ENCODE assay signal across 25 mouse cellular contexts in genomic region chr11:8232636-8233189, GRCm38 (mm10).
DNase-seq lines count a peak whose midpoint lies in the region; ATAC-seq and TF ChIP-seq lines count a peak whose summit lies in the region.
"Had no signal": no experiment of that assay in that cellular context is flagged by ENCODE, and none has a peak within 500 bp of the region (broad histone marks: within the 10 kb centered on the region; RNA-seq: fewer than 3 reads in every experiment).

No protein-coding gene starts in this region.

- H3K27ac ChIP-seq in forebrain, postnatal 0 days (ENCODE audit: low read depth, low read length), result no peak overlapping the region
- H3K27ac ChIP-seq in forebrain, embryonic 14.5 days (ENCODE audit: low read depth, low read length), result no peak overlapping the region
- H3K27ac ChIP-seq in limb, embryonic 12.5 days, result 0 out of 2 replicates have a peak overlapping the region, but pooled peaks have one; percentile 35
- H3K27ac ChIP-seq in limb, embryonic 10.5 days, result no peak overlapping the region
- H3K27ac ChIP-seq in embryonic facial prominence, embryonic 15.5 days (replicated peaks), result no peak overlapping the region
- H3K27ac ChIP-seq: forebrain, embryonic 12.5 days; hindbrain, embryonic 13.5 days; left cerebral cortex, adult 2 months; liver, embryonic 15.5 days; lung, embryonic 15.5 days; neural tube, embryonic 13.5 days had no signal

- H3K9me3 ChIP-seq in forebrain, postnatal 0 days (ENCODE audit: low read length), result no peaks in the 10 kb centered on the region
- H3K9me3 ChIP-seq in forebrain, embryonic 14.5 days (replicated peaks; ENCODE audit: control insufficient read depth, low read length), result no peaks in the 10 kb centered on the region
- H3K9me3 ChIP-seq in limb, embryonic 12.5 days, result no peaks in the 10 kb centered on the region
- H3K9me3 ChIP-seq in limb, embryonic 10.5 days (replicated peaks), result no peaks in the 10 kb centered on the region
- no peaks in the 10 kb centered on the region for H3K9me3 ChIP-seq in embryonic facial prominence, embryonic 15.5 days (replicated peaks)
- H3K9me3 ChIP-seq: forebrain, embryonic 12.5 days; hindbrain, embryonic 13.5 days; liver, embryonic 15.5 days; lung, embryonic 15.5 days; neural tube, embryonic 13.5 days had no signal

- H3K27me3 ChIP-seq in forebrain, postnatal 0 days (ENCODE audit: insufficient read depth, low read length), result no peaks in the 10 kb centered on the region
- H3K27me3 ChIP-seq in forebrain, embryonic 14.5 days (replicated peaks; ENCODE audit: control insufficient read depth, insufficient read depth, low read length), result no peaks in the 10 kb centered on the region
- H3K27me3 ChIP-seq in limb, embryonic 12.5 days, result no peaks in the 10 kb centered on the region
- H3K27me3 ChIP-seq in limb, embryonic 10.5 days (ENCODE audit: low read depth, poor library complexity, severe bottlenecking), result no peaks in the 10 kb centered on the region
- no peaks in the 10 kb centered on the region for H3K27me3 ChIP-seq in embryonic facial prominence, embryonic 15.5 days
- H3K27me3 ChIP-seq: forebrain, embryonic 12.5 days; hindbrain, embryonic 13.5 days; liver, embryonic 15.5 days; lung, embryonic 15.5 days; neural tube, embryonic 13.5 days had no signal

- no peak overlapping the region for H3K4me2 ChIP-seq in forebrain, postnatal 0 days (ENCODE audit: low read depth)
- no peak overlapping the region for H3K4me2 ChIP-seq in forebrain, embryonic 14.5 days (ENCODE audit: low read length)
- H3K4me2 ChIP-seq in limb, embryonic 12.5 days, result peak overlapping the region; percentile 15; the same call in 1 of the 2 replicates
- no peak overlapping the region for H3K4me2 ChIP-seq in embryonic facial prominence, embryonic 15.5 days (replicated peaks)
- H3K4me2 ChIP-seq: forebrain, embryonic 12.5 days; hindbrain, embryonic 13.5 days; liver, embryonic 15.5 days; lung, embryonic 15.5 days; midbrain, embryonic 11.5 days; neural tube, embryonic 13.5 days had no signal

- peak; percentile 27 for ATAC-seq in forebrain, postnatal 0 days
- no peak for ATAC-seq in forebrain, embryonic 14.5 days
- peak; percentile 74; the same call in 1 of the 2 replicates for ATAC-seq in limb, embryonic 12.5 days (ENCODE audit: insufficient number of reproducible peaks, insufficient read depth, low FRiP score, low TSS enrichment, low read depth)
- ATAC-seq in embryonic facial prominence, embryonic 15.5 days (ENCODE audit: insufficient number of reproducible peaks, low FRiP score, low TSS enrichment, low read depth), result peak; percentile 29; the same call in 1 of the 2 replicates
- ATAC-seq: inflammation-experienced regulatory T-cells, adult 6 months; Patski had no signal

- no peak overlapping the region for H3K9ac ChIP-seq in forebrain, postnatal 0 days
- H3K9ac ChIP-seq in forebrain, embryonic 14.5 days (ENCODE audit: low read length), result no peak overlapping the region
- no peak overlapping the region for H3K9ac ChIP-seq in limb, embryonic 12.5 days (replicated peaks)
- H3K9ac ChIP-seq in embryonic facial prominence, embryonic 15.5 days, result no peak overlapping the region
- H3K9ac ChIP-seq: forebrain, embryonic 12.5 days; hindbrain, embryonic 13.5 days; liver, embryonic 15.5 days; lung, embryonic 15.5 days; neural tube, embryonic 13.5 days had no signal

- intact Hi-C loops in left cerebral cortex, postnatal 14 days (cut with DNase I), result no loop called here

- no peaks in the 10 kb centered on the region for H3K4me1 ChIP-seq in forebrain, postnatal 0 days (ENCODE audit: insufficient read depth)
- 0 out of 2 replicates have a peak, but pooled peaks cover 2% of the 10 kb centered on the region for H3K4me1 ChIP-seq in forebrain, embryonic 14.5 days (ENCODE audit: control insufficient read depth, insufficient read depth, low read length)
- peaks cover 21% of the 10 kb centered on the region for H3K4me1 ChIP-seq in limb, embryonic 12.5 days (replicated peaks)
- peaks cover 5% of the 10 kb centered on the region; the same call in 1 of the 2 replicates for H3K4me1 ChIP-seq in limb, embryonic 10.5 days
- H3K4me1 ChIP-seq in embryonic facial prominence, embryonic 15.5 days, result peaks cover 11% of the 10 kb centered on the region
- H3K4me1 ChIP-seq: forebrain, embryonic 12.5 days; hindbrain, embryonic 13.5 days; liver, embryonic 15.5 days; neural tube, embryonic 13.5 days had no signal

- no peak for DNase-seq in forebrain, postnatal 0 days
- no peak for DNase-seq in forebrain, embryonic 14.5 days (ENCODE audit: low spot score)
- DNase-seq in limb, embryonic 10.5 days (ENCODE audit: low spot score), result no peak
- no peak for DNase-seq in gastrocnemius, adult 18-20 months (ENCODE audit: low spot score)
- DNase-seq in left cerebral cortex, postnatal 14 days (ENCODE audit: low spot score in 2 of 2), result no peak
- DNase-seq: adrenal gland, postnatal 14 days; cerebellum, adult 11-12 months; cerebellum, adult 9-11 months; heart, postnatal 14 days; kidney, adult 11 months; kidney, postnatal 14 days; lung, postnatal 36 days; right cerebral cortex, postnatal 4 days; thymus, postnatal 4 days had no signal

- no peak overlapping the region for H3K4me3 ChIP-seq in forebrain, postnatal 0 days (ENCODE audit: low read depth, low read length)
- H3K4me3 ChIP-seq in forebrain, embryonic 14.5 days (ENCODE audit: low read depth, low read length), result no peak overlapping the region
- H3K4me3 ChIP-seq in limb, embryonic 12.5 days (replicated peaks), result no peak overlapping the region
- no peak overlapping the region for H3K4me3 ChIP-seq in limb, embryonic 10.5 days
- no peak overlapping the region for H3K4me3 ChIP-seq in embryonic facial prominence, embryonic 15.5 days (replicated peaks)
- H3K4me3 ChIP-seq: forebrain, embryonic 12.5 days; hindbrain, embryonic 13.5 days; left cerebral cortex, adult 2 months; liver, embryonic 15.5 days; lung, embryonic 15.5 days; neural tube, embryonic 13.5 days had no signal

- WGBS in forebrain, postnatal 0 days, result 61% methylated on average over 9 of the region's 9 CpGs
- WGBS in forebrain, embryonic 14.5 days, result 71% methylated on average over 9 of the region's 9 CpGs
- WGBS in limb, embryonic 12.5 days, result 28% methylated on average over 9 of the region's 9 CpGs
- 60% methylated on average over 9 of the region's 9 CpGs for WGBS in limb, embryonic 10.5 days
- 16% methylated on average over 9 of the region's 9 CpGs for WGBS in embryonic facial prominence, embryonic 15.5 days

- TF ChIP-seq CTCF in forebrain, postnatal 0 days (IDR thresholded peaks at IDR 0.05; ENCODE audit: low read depth), result no peak

- no peaks in the 10 kb centered on the region for H3K36me3 ChIP-seq in forebrain, postnatal 0 days (ENCODE audit: insufficient read depth)
- H3K36me3 ChIP-seq in forebrain, embryonic 14.5 days (ENCODE audit: control insufficient read depth, insufficient read depth, low read length), result no peaks in the 10 kb centered on the region
- H3K36me3 ChIP-seq in limb, embryonic 12.5 days, result no peaks in the 10 kb centered on the region
- H3K36me3 ChIP-seq in limb, embryonic 10.5 days, result no peaks in the 10 kb centered on the region
- no peaks in the 10 kb centered on the region for H3K36me3 ChIP-seq in embryonic facial prominence, embryonic 15.5 days
- H3K36me3 ChIP-seq: forebrain, embryonic 12.5 days; hindbrain, embryonic 13.5 days; liver, embryonic 15.5 days; lung, embryonic 15.5 days; neural tube, embryonic 13.5 days had no signal
